Mouse (Mus musculus): ENCODE results near the gene Tmem170b.

Tmem170b gene

GRCm38 (mm10) chr13:41605099-41606010, at the start of gene Tmem170b:
Gene Tmem170b, plus strand, starts transcription at chr13:41605907.
- DNase-seq (ENCODE audit: low spot score in 2 of 2) = peak; percentile 96 to 98

- no peak for DNase-seq (ENCODE audit: low spot score in 2 of 2)
Observed at GRCm38 (mm10) chr13:41561024-41561423, 44.7 kb upstream of the Tmem170b start.

GRCm38 (mm10) chr13:41568421-41568820, 37.3 kb upstream of the Tmem170b start:
- DNase-seq (ENCODE audit: low spot score in 2 of 2) = no peak

- DNase-seq (ENCODE audit: low spot score in 2 of 2) = no peak
Observed at GRCm38 (mm10) chr13:41568926-41569325, 36.8 kb upstream of the Tmem170b start.

GRCm38 (mm10) chr13:41569776-41570175, 35.9 kb upstream of the Tmem170b start:
- no peak for DNase-seq (ENCODE audit: low spot score in 2 of 2)

- peak; percentile 71 to 90 for DNase-seq (ENCODE audit: low spot score in 2 of 2)
Observed at GRCm38 (mm10) chr13:41571368-41572350, 34.0 kb upstream of the Tmem170b start.

- DNase-seq (ENCODE audit: low spot score in 2 of 2) = peak in 1 of 2 experiments; percentile 7
Observed at GRCm38 (mm10) chr13:41572351-41572735, 33.4 kb upstream of the Tmem170b start.

- no peak for DNase-seq (ENCODE audit: low spot score in 2 of 2)
Observed at GRCm38 (mm10) chr13:41573126-41573846, 32.4 kb upstream of the Tmem170b start.

GRCm38 (mm10) chr13:41581058-41581457, 24.6 kb upstream of the Tmem170b start:
- DNase-seq (ENCODE audit: low spot score in 2 of 2) = no peak

GRCm38 (mm10) chr13:41583666-41584357, 21.9 kb upstream of the Tmem170b start:
- no peak for DNase-seq (ENCODE audit: low spot score in 2 of 2)

- DNase-seq (ENCODE audit: low spot score in 2 of 2) = no peak
Observed at GRCm38 (mm10) chr13:41584358-41584680, 21.4 kb upstream of the Tmem170b start.

- no peak for DNase-seq (ENCODE audit: low spot score in 2 of 2)
Observed at GRCm38 (mm10) chr13:41584896-41585295, 20.8 kb upstream of the Tmem170b start.

- no peak for DNase-seq (ENCODE audit: low spot score in 2 of 2)
Observed at GRCm38 (mm10) chr13:41596678-41597077, 9.0 kb upstream of the Tmem170b start.

GRCm38 (mm10) chr13:41599977-41600376, 5.7 kb upstream of the Tmem170b start:
- DNase-seq (ENCODE audit: low spot score in 2 of 2) = no peak

GRCm38 (mm10) chr13:41601056-41601455, 4.7 kb upstream of the Tmem170b start:
- DNase-seq (ENCODE audit: low spot score in 2 of 2) = no peak

- DNase-seq (ENCODE audit: low spot score in 2 of 2) = no peak
Observed at GRCm38 (mm10) chr13:41603921-41604466, 1.7 kb upstream of the Tmem170b start.

- peak; percentile 56 to 68 for DNase-seq (ENCODE audit: low spot score in 2 of 2)
Observed at GRCm38 (mm10) chr13:41606081-41607000, 634 bp downstream of the Tmem170b start.

GRCm38 (mm10) chr13:41607589-41607988, 1.9 kb downstream of the Tmem170b start:
- no peak for DNase-seq (ENCODE audit: low spot score in 2 of 2)

- DNase-seq (ENCODE audit: low spot score in 2 of 2) = no peak
Observed at GRCm38 (mm10) chr13:41608559-41608958, 2.9 kb downstream of the Tmem170b start.

- DNase-seq (ENCODE audit: low spot score in 2 of 2) = no peak
Observed at GRCm38 (mm10) chr13:41611046-41611445, 5.3 kb downstream of the Tmem170b start.

Measured in thymus, postnatal 10 days (tissue).